Mouse (Mus musculus) forebrain, embryonic 10.5 days (tissue): ENCODE data around the gene Gabrb1. TPM values are rescaled to one million over a fixed set of nuclear protein-coding genes. Genes with fewer than 3 reads are reported as not detected.

ENCODE experiments used
- DNase-seq: peaks from one replicate; pipeline ENCODE4 v3.0.0-alpha.2; 2017; ENCODE audit warnings: low spot score; ENCODE audit errors: extremely low spot score
- H3K27ac ChIP-seq: fragments of 300-500 bp; sonication (generic); 2 replicates; pipeline ENCODE4 v1.5.1; 2016; ENCODE audit warnings: mild to moderate bottlenecking
- H3K27me3 ChIP-seq: fragments of 300-500 bp; sonication (generic); 2 replicates; pipeline ENCODE4 v1.6.1; 2016; ENCODE audit warnings: mild to moderate bottlenecking; ENCODE audit not compliant: poor library complexity, severe bottlenecking
- H3K36me3 ChIP-seq: fragments of 300-500 bp; sonication (generic); replicated peaks from 2 replicates; pipeline ENCODE4 v1.6.1; 2016; ENCODE audit warnings: mild to moderate bottlenecking, moderate library complexity
- H3K4me1 ChIP-seq: fragments of 300-500 bp; sonication (generic); 2 replicates; pipeline ENCODE4 v1.6.1; 2016
- H3K4me3 ChIP-seq: fragments of 300-500 bp; sonication (generic); 2 replicates; pipeline ENCODE4 v1.5.1; 2016; ENCODE audit warnings: mild to moderate bottlenecking, moderate library complexity
- H3K9me3 ChIP-seq: fragments of 300-500 bp; sonication (generic); 2 replicates; pipeline ENCODE4 v1.6.1; 2016; ENCODE audit warnings: mild to moderate bottlenecking, moderate library complexity
- WGBS: fragments of 180-500 bp; shearing (Covaris S2); methylation state at CpG from one replicate; pipeline ENCODE4 v1.1.7; 2016; 5-methylcytosine and 5-hydroxymethylcytosine counted together
- polyA plus RNA-seq: library from polyadenylated mRNA; unstranded; fragments of >200 nt; fragmentation: Nextera tagmentation; extraction: Ambion mirVana; gene quantifications from 2 replicates; pipeline ENCODE4 v1.2.1, GENCODE M21; 2016

Gene Gabrb1
- polyA plus RNA-seq, 1 experiment from 2014 or later: 0.25 TPM

- H3K27ac ChIP-seq: no peak overlapping the region
- H3K27me3 ChIP-seq: no peaks in the 10 kb centered on the region
- no peak for DNase-seq
- H3K4me1 ChIP-seq: peaks cover 8% of the 10 kb centered on the region
- H3K9me3 ChIP-seq: no peaks in the 10 kb centered on the region
- 84% methylated on average over 4 of the region's 4 CpGs for whole genome bisulfite sequencing
- H3K36me3 ChIP-seq: no peaks in the 10 kb centered on the region
- no peak overlapping the region for H3K4me3 ChIP-seq
Measured at GRCm38 (mm10) chr5:72182804-72183203, 524.9 kb downstream of the Gabrb1 start.

- H3K27me3 ChIP-seq: no peaks in the 10 kb centered on the region
- peaks cover 5% of the 10 kb centered on the region for H3K4me1 ChIP-seq
- H3K36me3 ChIP-seq: no peaks in the 10 kb centered on the region
- 87% methylated on average over 6 of the region's 6 CpGs for WGBS
- H3K27ac ChIP-seq: no peak overlapping the region
- no peaks in the 10 kb centered on the region for H3K9me3 ChIP-seq
- no peak overlapping the region for H3K4me3 ChIP-seq
- DNase-seq: no peak
Measured at GRCm38 (mm10) chr5:72183929-72184328, 526.0 kb downstream of the Gabrb1 start.

- WGBS: 89% methylated on average over 13 of the region's 13 CpGs
Measured at GRCm38 (mm10) chr5:72184437-72185100, 526.7 kb downstream of the Gabrb1 start.

DNA sequence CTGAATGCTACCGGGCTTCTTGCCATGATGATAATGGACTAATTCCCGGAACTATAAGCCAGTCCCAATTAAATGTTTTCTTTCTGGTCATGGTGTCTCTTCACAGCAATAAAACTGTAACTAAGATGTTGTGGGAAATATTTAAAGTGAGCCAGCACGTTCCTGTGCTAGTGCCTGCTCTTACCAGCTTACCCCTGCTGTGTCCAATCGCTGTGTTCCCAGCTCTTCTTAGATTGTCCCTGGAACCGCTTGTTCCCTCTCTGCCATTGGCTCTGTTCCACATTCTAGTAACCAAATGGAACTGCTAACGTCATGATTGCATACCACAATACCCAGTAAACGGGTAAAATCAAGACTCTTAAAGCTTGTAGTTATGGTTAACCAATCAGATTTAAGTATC is 533.2 kb downstream of the Gabrb1 start:
- Histone ChIP-seq H3K9me3 (no peaks in the 10 kb centered on the region), H3K36me3 (no peaks in the 10 kb centered on the region), H3K27ac (no peak overlapping the region), H3K27me3 (no peaks in the 10 kb centered on the region), H3K4me1 (no peaks in the 10 kb centered on the region), H3K4me3 (no peak overlapping the region)
- DNase-seq: no peak
- 88% methylated on average over 7 of the region's 7 CpGs for WGBS

More at GRCm38 (mm10) chr5:72184437-72185100, 526.7 kb downstream of the Gabrb1 start:
- no peaks in the 10 kb centered on the region for H3K36me3 ChIP-seq
- no peaks in the 10 kb centered on the region for H3K27me3 ChIP-seq
- H3K27ac ChIP-seq: no peak overlapping the region
- no peak for DNase-seq
- H3K4me1 ChIP-seq: peaks cover 3% of the 10 kb centered on the region; the same call in 1 of the 2 replicates
- H3K9me3 ChIP-seq: no peaks in the 10 kb centered on the region
- H3K4me3 ChIP-seq: no peak overlapping the region

DNA sequence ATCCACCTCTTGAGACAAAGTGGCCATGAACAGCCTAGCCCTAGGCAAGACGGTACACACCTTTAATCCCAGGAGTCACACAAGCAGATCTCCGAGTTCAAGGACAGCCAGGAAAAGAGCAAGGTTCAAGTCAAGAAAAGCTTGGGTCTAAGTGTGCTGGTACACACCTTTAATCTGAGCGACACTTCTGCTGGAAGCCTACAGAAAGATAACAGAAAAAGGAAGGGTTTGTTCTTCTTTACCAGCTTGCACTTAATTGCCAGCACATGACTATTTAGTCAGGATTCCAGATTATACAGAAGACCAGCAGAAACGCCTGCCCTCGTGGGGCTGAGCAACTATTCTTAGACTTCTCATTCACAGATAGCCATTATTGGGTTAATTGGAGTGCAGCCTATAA is 534.0 kb downstream of the Gabrb1 start:
- H3K9me3 ChIP-seq: no peaks in the 10 kb centered on the region
- no peaks in the 10 kb centered on the region for H3K36me3 ChIP-seq

DNA sequence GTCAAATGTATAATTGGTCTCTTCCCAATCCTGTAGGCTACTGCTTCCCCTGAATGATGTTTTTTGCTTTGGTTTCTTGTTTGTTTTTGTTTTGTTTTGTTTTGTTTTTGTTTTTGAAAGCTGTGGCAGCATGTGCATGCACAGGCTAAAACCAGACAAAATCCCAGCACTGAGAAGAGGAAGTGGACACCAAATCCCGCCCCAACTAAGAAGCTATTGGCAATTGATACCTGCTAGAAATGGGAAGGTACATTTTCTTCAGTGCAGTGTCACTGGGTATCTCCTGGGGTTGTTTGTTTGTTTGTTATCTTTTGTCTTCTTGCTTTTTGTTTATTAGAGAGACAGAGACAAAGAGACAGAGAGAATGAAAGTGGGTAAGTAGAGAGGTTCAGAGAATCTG is 537.5 kb downstream of the Gabrb1 start:
- DNase-seq: no peak
- Histone ChIP-seq H3K4me1 (no peaks in the 10 kb centered on the region), H3K27ac (no peak overlapping the region), H3K9me3 (no peaks in the 10 kb centered on the region), H3K4me3 (no peak overlapping the region), H3K36me3 (no peaks in the 10 kb centered on the region), H3K27me3 (no peaks in the 10 kb centered on the region)
- WGBS: 93% methylated on average over 1 of the region's 1 CpGs

More for the DNA sequence above, 534.0 kb downstream of the Gabrb1 start:
- no peak overlapping the region for H3K4me3 ChIP-seq
- 88% methylated on average over 5 of the region's 5 CpGs for WGBS
- DNase-seq: no peak
- H3K4me1 ChIP-seq: no peaks in the 10 kb centered on the region
- no peaks in the 10 kb centered on the region for H3K27me3 ChIP-seq
- no peak overlapping the region for H3K27ac ChIP-seq

Other genes with a start within 250 kb of the Gabrb1 start
- gene Cox7b2, start 109.9 kb upstream of the Gabrb1 start, polyA plus RNA-seq: 0.29 TPM in 1 of 2 replicates, not detected in the other
- 2.1 and 2.4 TPM in 2 replicates for gene Gabra4, start 195 bp downstream of the Gabrb1 start, polyA plus RNA-seq